Mouse (Mus musculus) midbrain, embryonic 10.5 days (tissue): ENCODE measurements around the gene Uox. TPM values are rescaled to one million over a fixed set of nuclear protein-coding genes. Genes with fewer than 3 reads are reported as not detected.

ENCODE experiments used
- DNase-seq: peaks from one replicate; pipeline ENCODE4 v3.0.0-alpha.2; 2017; ENCODE audit warnings: low spot score
- H3K27ac ChIP-seq: fragments of 300-500 bp; sonication (generic); replicated peaks from 2 replicates; pipeline ENCODE4 v1.5.1; 2016; ENCODE audit warnings: mild to moderate bottlenecking
- H3K27me3 ChIP-seq: fragments of 300-500 bp; sonication (generic); 2 replicates; pipeline ENCODE4 v1.6.1; 2016; ENCODE audit warnings: low read depth, mild to moderate bottlenecking; ENCODE audit not compliant: poor library complexity, severe bottlenecking
- H3K36me3 ChIP-seq: fragments of 300-500 bp; sonication (generic); 2 replicates; pipeline ENCODE4 v1.6.1; 2016; ENCODE audit warnings: mild to moderate bottlenecking, moderate library complexity
- H3K4me1 ChIP-seq: fragments of 300-500 bp; sonication (generic); 2 replicates; pipeline ENCODE4 v1.6.1; 2016
- H3K4me3 ChIP-seq: fragments of 300-500 bp; sonication (generic); 2 replicates; pipeline ENCODE4 v1.5.1; 2016; ENCODE audit warnings: mild to moderate bottlenecking, moderate library complexity
- H3K9me3 ChIP-seq: fragments of 300-500 bp; sonication (generic); replicated peaks from 2 replicates; pipeline ENCODE4 v1.6.1; 2016; ENCODE audit warnings: mild to moderate bottlenecking
- WGBS: fragments of 180-500 bp; shearing (Covaris S2); methylation state at CpG from one replicate; pipeline ENCODE4 v1.1.7; 2016; 5-methylcytosine and 5-hydroxymethylcytosine counted together
- polyA plus RNA-seq: library from polyadenylated mRNA; unstranded; fragments of >200 nt; fragmentation: Nextera tagmentation; extraction: Ambion mirVana; gene quantifications from 2 replicates; pipeline ENCODE4 v1.2.1, GENCODE M21; 2016

Gene Uox
- polyA plus RNA-seq, 1 experiment from 2014 or later = not detected

GRCm38 (mm10) chr3:146681696-146682095, 111.5 kb downstream of the Uox start:
- Histone ChIP-seq H3K4me3 (no peak overlapping the region), H3K27ac (no peak overlapping the region), H3K27me3 (peaks cover 30% of the 10 kb centered on the region), H3K9me3 (no peaks in the 10 kb centered on the region), H3K36me3 (no peaks in the 10 kb centered on the region), H3K4me1 (peaks cover 22% of the 10 kb centered on the region)
- no peak for DNase-seq
- WGBS = 92% methylated on average over 8 of the region's 8 CpGs

Other genes starting within 250 kb of the Uox start
- gene Ssx2ip, start 165.8 kb upstream of the Uox start, polyA plus RNA-seq = 28.4 and 30.3 TPM in 2 replicates
- gene Ctbs, start 120.6 kb upstream of the Uox start, polyA plus RNA-seq = 5.7 and 6.6 TPM in 2 replicates
- 4.7 and 5.8 TPM in 2 replicates for gene Spata1, start 70.7 kb upstream of the Uox start, polyA plus RNA-seq
- gene Gng5, start 70.6 kb upstream of the Uox start, polyA plus RNA-seq = 1,116 and 1,275 TPM in 2 replicates
- gene Rpf1, start 49.0 kb upstream of the Uox start, polyA plus RNA-seq = 66.4 and 72.7 TPM in 2 replicates
- not detected in 2 replicates for gene Dnase2b, start 45.2 kb downstream of the Uox start, polyA plus RNA-seq
- gene 4930503B20Rik, start 80.9 kb downstream of the Uox start, polyA plus RNA-seq = not detected in 2 replicates
- gene Samd13, start 115.2 kb downstream of the Uox start, polyA plus RNA-seq = 0.72 and 1.5 TPM in 2 replicates
- 56.0 and 64.4 TPM in 2 replicates for gene Prkacb, start 242.6 kb downstream of the Uox start, polyA plus RNA-seq